9 mouse cellular contexts compared by ENCODE assay signal in genomic region chr16:95403453-95403852, GRCm38 (mm10).
A peak's percentile ranks its signal among the peaks of the same experiment; 100 is the strongest.
DNase-seq lines count a peak whose midpoint lies in the region; ATAC-seq and TF ChIP-seq lines count a peak whose summit lies in the region.
"Had no signal": no experiment of that assay in that cellular context is flagged by ENCODE, and none has a peak within 500 bp of the region (broad histone marks: within the 10 kb centered on the region; RNA-seq: fewer than 3 reads in every experiment).

No protein-coding gene starts in this region.

- no peak for ATAC-seq in kidney, embryonic 15.5 days (replicated peaks; ENCODE audit: low FRiP score)
- ATAC-seq in common myeloid progenitor, adult 5-6 weeks (replicated peaks; ENCODE audit: low read depth, poor library complexity, severe bottlenecking): peak; percentile 64

- no peak for TF ChIP-seq POLR2A in kidney, adult 2 months (IDR thresholded peaks at IDR 0.05; ENCODE audit: low read depth, low read length)

- no peaks in the 10 kb centered on the region for H3K9me3 ChIP-seq in kidney, embryonic 15.5 days (replicated peaks)
- H3K9me3 ChIP-seq: midbrain, embryonic 12.5 days had no signal

- no peak overlapping the region for H3K9ac ChIP-seq in kidney, embryonic 15.5 days
- H3K9ac ChIP-seq: midbrain, embryonic 12.5 days had no signal

- no peak for TF ChIP-seq CTCF in kidney, adult 2 months (conservative IDR thresholded peaks at IDR 0.05; ENCODE audit: insufficient read depth, insufficient read length, low read depth, low read length)

- DNase-seq in kidney, adult 11 months: peak; percentile 36
- peak; percentile 76 for DNase-seq in kidney, adult 2 months
- DNase-seq in lung, postnatal 4 days: peak; percentile 30 to 68
- DNase-seq in left cerebral cortex, postnatal 25 days (ENCODE audit: low spot score in 2 of 2): no peak
- DNase-seq in spleen, postnatal 10 days (ENCODE audit: low spot score in 2 of 2): no peak
- DNase-seq in frontal cortex, postnatal 14 days (ENCODE audit: low spot score in 2 of 2): no peak

- no peaks in the 10 kb centered on the region for H3K36me3 ChIP-seq in kidney, embryonic 15.5 days
- no peaks in the 10 kb centered on the region for H3K36me3 ChIP-seq in kidney, adult 2 months (ENCODE audit: control insufficient read depth, insufficient read depth, low read length)
- H3K36me3 ChIP-seq: midbrain, embryonic 12.5 days had no signal

- 76% methylated on average over 5 of the region's 5 CpGs for WGBS in kidney, embryonic 15.5 days
- WGBS in kidney, adult 2 months: 75% methylated on average over 5 of the region's 5 CpGs

- H3K4me2 ChIP-seq in kidney, embryonic 15.5 days: no peak overlapping the region
- H3K4me2 ChIP-seq: midbrain, embryonic 12.5 days had no signal

- no peak overlapping the region for H3K27ac ChIP-seq in kidney, embryonic 15.5 days
- no peak overlapping the region for H3K27ac ChIP-seq in kidney, adult 2 months (ENCODE audit: insufficient read depth, low read depth, low read length)
- H3K27ac ChIP-seq: midbrain, embryonic 12.5 days had no signal

- intact Hi-C loops in left cerebral cortex, postnatal 25 days (cut with DNase I): no loop called here

- H3K27me3 ChIP-seq in kidney, embryonic 15.5 days: no peaks in the 10 kb centered on the region
- H3K27me3 ChIP-seq in kidney, adult 2 months (replicated peaks; ENCODE audit: control insufficient read depth, insufficient read depth, low read length): no peaks in the 10 kb centered on the region
- H3K27me3 ChIP-seq: midbrain, embryonic 12.5 days had no signal

- H3K4me3 ChIP-seq in kidney, embryonic 15.5 days (replicated peaks): no peak overlapping the region
- no peak overlapping the region for H3K4me3 ChIP-seq in kidney, adult 2 months (ENCODE audit: insufficient read depth, low read depth, low read length)
- H3K4me3 ChIP-seq: midbrain, embryonic 12.5 days had no signal

- peaks cover 5% of the 10 kb centered on the region; the same call in 1 of the 2 replicates for H3K4me1 ChIP-seq in kidney, embryonic 15.5 days
- H3K4me1 ChIP-seq in kidney, adult 2 months (ENCODE audit: control insufficient read depth, insufficient read depth, low read length): no peaks in the 10 kb centered on the region
- H3K4me1 ChIP-seq: midbrain, embryonic 12.5 days had no signal

Comparison
In these comparisons a context has a peak if more than half of its experiments do, and no peak if none do; other contexts are left out.
1. DNase-seq: peak in kidney, adult 11 months (single experiment), kidney, adult 2 months (single experiment) and lung, postnatal 4 days (2 of 2); none in left cerebral cortex, postnatal 25 days (0 of 2), spleen, postnatal 10 days (0 of 2) and frontal cortex, postnatal 14 days (0 of 2).